Mouse (Mus musculus) bone marrow, adult 2 months (tissue): ENCODE data around the gene Eipr1. TPM values are rescaled to one million over a fixed set of nuclear protein-coding genes. Genes with fewer than 3 reads are reported as not detected.
"Not testable (repeated sequence)": the region's sequence is repeated elsewhere in the genome, so short reads cannot be mapped to it uniquely, and the experiment has no call there.

ENCODE experiments used
- H3K27ac ChIP-seq: fragments of 200-500 bp; 2 replicates; pipeline ENCODE4 v1.5.1; 2012; ENCODE audit warnings: low read depth, mild to moderate bottlenecking, control low read depth, inconsistent platforms, low read length; ENCODE audit not compliant: control insufficient read depth, poor library complexity, insufficient read depth
- H3K4me1 ChIP-seq: fragments of 200-500 bp; 2 replicates; pipeline ENCODE4 v1.6.1; 2011; ENCODE audit warnings: low read length; ENCODE audit not compliant: control insufficient read depth, insufficient read depth
- H3K4me3 ChIP-seq: fragments of 200-500 bp; replicated peaks from 2 replicates; pipeline ENCODE3; 2011; ENCODE audit warnings: mild to moderate bottlenecking, low read depth, low read length, control low read depth; ENCODE audit not compliant: control insufficient read depth
- CTCF ChIP-seq: fragments of 200-500 bp; IDR thresholded peaks from 2 replicates; pipeline ENCODE4 v1.5.1; 2011; ENCODE audit warnings: low read length, control low read depth; ENCODE audit not compliant: control insufficient read depth, insufficient read depth
- POLR2A ChIP-seq: fragments of 200-500 bp; IDR thresholded peaks from 2 replicates; pipeline ENCODE4 v1.6.1; 2011; ENCODE audit warnings: low read depth, mild to moderate bottlenecking, control low read depth, low read length, borderline replicate concordance; ENCODE audit not compliant: control insufficient read depth
- WGBS: fragments of 180-500 bp; shearing (Covaris S2); methylation state at CpG from one replicate; pipeline ENCODE4 v1.1.7; 2018; 5-methylcytosine and 5-hydroxymethylcytosine counted together
- polyA plus RNA-seq: library from polyadenylated mRNA; stranded (reverse); fragments of >200 nt; gene quantifications from 2 replicates; pipeline ENCODE4 v1.2.4, GENCODE M21; 2011; ENCODE audit warnings: low replicate concordance; ENCODE audit not compliant: missing spikeins, insufficient read depth, insufficient read length

The Eipr1 gene
- polyA plus RNA-seq, 1 experiment, result 21.0 TPM

DNA sequence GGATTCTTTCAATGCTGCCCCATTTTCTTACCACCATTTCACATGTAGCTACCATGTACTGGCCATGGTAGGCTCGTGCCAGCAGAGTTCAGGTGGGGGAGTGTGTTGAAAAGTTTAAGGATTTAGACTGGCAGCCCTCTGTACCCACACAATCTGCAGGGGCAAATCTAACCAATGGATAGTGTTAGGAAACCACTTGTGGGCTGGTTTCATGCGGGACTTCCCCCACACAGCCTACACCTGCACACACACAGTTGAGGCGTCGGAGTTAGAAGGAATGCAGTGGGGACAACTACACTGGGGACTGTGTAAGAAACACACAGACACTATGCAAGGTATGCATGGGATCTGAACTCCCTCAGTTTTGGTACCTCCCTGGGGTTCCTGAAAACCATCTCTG, 25.4 kb upstream of the Eipr1 start:
- Histone ChIP-seq H3K4me3 (no peak overlapping the region), H3K4me1 (no peaks in the 10 kb centered on the region), H3K27ac (no peak overlapping the region)
- WGBS, result 71% methylated on average over 4 of the region's 4 CpGs
- TF ChIP-seq CTCF (no peak), POLR2A (no peak)

DNA sequence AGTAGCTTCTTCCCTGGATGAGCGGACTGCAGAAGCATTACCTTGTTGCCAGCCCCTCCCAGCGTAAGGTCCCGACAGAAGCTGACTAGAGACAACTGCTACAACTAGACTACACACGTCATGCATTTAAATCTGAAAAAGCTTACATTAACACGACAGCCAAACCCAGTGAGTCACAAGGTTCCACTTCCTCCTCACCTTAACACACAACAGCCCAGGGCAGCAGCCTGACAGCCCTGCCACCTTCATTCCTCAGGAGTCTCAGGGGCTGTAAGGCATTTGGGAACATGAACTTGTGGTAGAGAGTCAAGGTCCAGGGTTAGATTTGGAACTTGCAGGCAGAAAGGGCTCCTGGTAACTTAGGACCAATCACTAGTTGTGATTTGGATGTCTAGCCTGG, 24.5 kb upstream of the Eipr1 start:
- Histone ChIP-seq H3K27ac (no peak overlapping the region; the same call in 1 of the 2 replicates), H3K4me3 (no peak overlapping the region)
- no peak for TF ChIP-seq POLR2A
- TF ChIP-seq CTCF, result no peak

DNA sequence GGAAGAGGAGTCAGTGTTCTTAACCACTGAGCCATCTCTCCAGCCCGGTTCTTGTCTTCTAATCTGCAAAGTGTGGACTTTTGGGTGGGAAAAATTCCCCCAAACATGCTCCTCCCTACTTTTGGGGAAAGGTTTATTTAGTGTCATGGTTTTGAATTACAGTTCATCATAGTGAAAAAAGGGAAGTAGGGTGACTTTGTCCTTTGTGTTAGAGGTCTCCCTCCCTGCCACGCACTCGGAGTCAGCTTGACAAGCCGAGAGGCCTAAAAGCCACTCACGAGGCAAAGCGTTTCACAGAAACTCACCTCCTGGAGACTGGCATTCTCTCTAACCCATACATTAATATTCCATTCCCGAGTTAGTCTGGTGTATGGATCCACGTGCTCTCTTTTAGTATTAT, 19.0 kb upstream of the Eipr1 start:
- H3K4me3 ChIP-seq, result no peak overlapping the region
- no peak overlapping the region for H3K27ac ChIP-seq
- WGBS, result 59% methylated on average over 8 of the region's 8 CpGs
- TF ChIP-seq CTCF (no peak), POLR2A (no peak)
- H3K4me1 ChIP-seq, result no peaks in the 10 kb centered on the region

More for the DNA sequence above, 24.5 kb upstream of the Eipr1 start:
- no peaks in the 10 kb centered on the region for H3K4me1 ChIP-seq
- 71% methylated on average over 5 of the region's 5 CpGs for WGBS

- WGBS, result 75% methylated on average over 6 of the region's 6 CpGs
- H3K4me1 ChIP-seq, H3K27ac ChIP-seq, H3K4me3 ChIP-seq: not testable (repeated sequence)
Observed at GRCm38 (mm10) chr12:28733520-28734245, 17.9 kb upstream of the Eipr1 start.

DNA sequence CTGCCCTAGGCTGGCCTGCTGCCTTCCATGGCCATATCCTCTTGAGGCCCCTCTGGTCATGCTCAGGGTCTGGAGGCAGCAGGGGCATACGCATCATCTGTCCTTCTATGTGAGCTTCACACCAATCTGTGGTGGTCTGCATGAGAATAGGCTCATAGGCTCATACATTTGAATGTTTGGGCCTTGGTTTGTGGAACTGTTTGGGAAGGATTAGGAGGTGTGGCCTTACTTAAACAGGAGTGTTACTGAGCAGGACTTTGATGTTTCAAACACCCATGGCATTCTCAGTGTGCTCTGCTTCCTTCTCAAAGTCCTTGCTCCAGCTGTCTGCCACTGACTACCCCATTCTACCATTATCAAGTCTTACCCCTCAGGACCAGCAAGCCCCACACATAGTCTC, 17.3 kb upstream of the Eipr1 start:
- WGBS, result 95% methylated on average over 1 of the region's 1 CpGs
- H3K4me3 ChIP-seq, result no peak overlapping the region
- no peak for TF ChIP-seq POLR2A
- no peak for TF ChIP-seq CTCF
- no peaks in the 10 kb centered on the region for H3K4me1 ChIP-seq
- H3K27ac ChIP-seq, result no peak overlapping the region

- no peak overlapping the region for H3K4me3 ChIP-seq
- 81% methylated on average over 3 of the region's 3 CpGs for WGBS
- H3K4me1 ChIP-seq, result no peaks in the 10 kb centered on the region
- TF ChIP-seq POLR2A (no peak), CTCF (no peak)
- H3K27ac ChIP-seq, result no peak overlapping the region
Observed at GRCm38 (mm10) chr12:28735293-28735692, 16.3 kb upstream of the Eipr1 start.

DNA sequence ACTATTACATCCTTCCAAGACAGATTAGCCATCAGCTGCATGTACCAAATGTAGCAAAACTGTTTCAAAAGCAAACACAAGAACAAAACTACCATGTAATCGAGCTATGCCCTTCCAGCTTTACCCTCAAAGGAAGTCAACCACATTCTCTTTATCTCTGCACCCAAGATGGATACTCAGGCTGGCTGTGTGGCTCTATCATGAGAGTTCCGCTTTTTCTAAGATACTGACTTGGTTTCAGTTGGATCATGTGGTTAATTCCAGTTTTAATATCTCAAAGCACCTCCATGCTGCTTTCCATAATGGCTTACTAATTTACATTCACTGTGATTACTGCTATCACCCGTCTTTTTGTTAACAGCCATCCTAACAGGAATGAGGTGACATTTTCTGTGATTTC, 8.3 kb upstream of the Eipr1 start:
- Histone ChIP-seq H3K4me1 (no peaks in the 10 kb centered on the region; the same call in 1 of the 2 replicates), H3K27ac (no peak overlapping the region), H3K4me3 (no peak overlapping the region)
- WGBS, result 37% methylated on average over 3 of the region's 3 CpGs
- TF ChIP-seq CTCF (no peak), POLR2A (no peak)

- WGBS, result under 1% methylated on average over 41 of the region's 41 CpGs
- TF ChIP-seq POLR2A (peak; percentile 60; the same call in 1 of the 2 replicates), CTCF (no peak)
- peak within 1 kb of the TSS; percentile 97 for H3K4me3 ChIP-seq
- H3K4me1 ChIP-seq, result peaks cover 4% of the 10 kb centered on the region
- peak within 1 kb of the TSS; percentile 50 for H3K27ac ChIP-seq
Observed at GRCm38 (mm10) chr12:28750021-28750633, 1.5 kb upstream of the Eipr1 start, which contains the start of gene Trappc12. Gene Trappc12, minus strand, starts transcription at chr12:28750472.
